Mouse (Mus musculus): ENCODE data around the gene Kif1b. TPM values are rescaled to one million over a fixed set of nuclear protein-coding genes. Genes with fewer than 3 reads are reported as not detected.

Kif1b gene
- total and polyA plus RNA-seq, 3 experiments: 10.0 to 27.6 (median 17.0) TPM

DNA sequence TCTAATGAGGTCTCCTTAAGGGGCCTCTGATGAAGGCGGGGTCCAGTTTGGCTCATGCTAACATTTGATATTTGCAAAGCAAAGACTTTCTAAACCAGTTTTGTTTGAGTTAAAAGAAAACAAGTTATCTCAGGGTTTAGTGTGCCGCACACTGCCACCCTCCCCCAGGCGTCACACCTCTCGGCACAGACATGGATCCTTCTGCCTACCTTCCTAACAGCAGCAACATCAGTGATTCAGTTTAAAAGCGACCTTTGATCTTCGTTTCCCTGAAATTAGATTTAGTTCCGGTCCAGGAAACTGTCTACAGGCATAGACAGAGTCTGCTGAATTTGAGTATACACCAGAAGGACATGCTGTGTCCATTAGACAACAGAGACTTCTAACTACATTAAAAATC, 129.2 kb downstream of the Kif1b start:
- Histone ChIP-seq H3K79me2 (replicated peaks; ENCODE audit: control insufficient read depth, extremely low read depth, insufficient read depth, poor library complexity, severe bottlenecking) (no peaks in the 10 kb centered on the region), H3K4me1 (ENCODE audit: control insufficient read depth in 1 of 2, insufficient read depth in 2 of 2) (peaks cover 0 to 3% of the 10 kb centered on the region in 2 experiments; a peak in 1 of 4 replicates), H3K27me3 (replicated peaks) (no peaks in the 10 kb centered on the region), H3K36me3 (replicated peaks in 1 of 2; ENCODE audit: control insufficient read depth in 1 of 2, insufficient read depth in 1 of 2, low read length in 1 of 2) (peaks cover 41 to 43% of the 10 kb centered on the region in 2 experiments), H3K27ac (ENCODE audit: insufficient read depth, low read depth) (no peak overlapping the region), H3K9ac (ENCODE audit: insufficient read depth, low read depth) (no peak overlapping the region), H3K4me2 (ENCODE audit: insufficient read depth, low read depth, poor library complexity, severe bottlenecking) (no peak overlapping the region), H3K9me3 (replicated peaks; ENCODE audit: low read length) (no peaks in the 10 kb centered on the region), H3K4me3 (replicated peaks in 1 of 3; ENCODE audit: low read depth in 2 of 3, low read length in 2 of 3, poor library complexity in 1 of 3) (no peak overlapping the region)
- no peak for TF ChIP-seq MAX (IDR thresholded peaks at IDR 0.05; ENCODE audit: low read length)
- TF ChIP-seq ETS1 (conservative IDR thresholded peaks at IDR 0.05; ENCODE audit: low read depth, low read length): no peak
- no peak for TF ChIP-seq USF1 (IDR thresholded peaks at IDR 0.05; ENCODE audit: low read depth, low read length)
- no peak for TF ChIP-seq BHLHE40 (IDR thresholded peaks at IDR 0.05; ENCODE audit: low read depth, low read length)
- TF ChIP-seq EP300 (IDR thresholded peaks at IDR 0.05; ENCODE audit: low read length): no peak
- TF ChIP-seq CHD1 (IDR thresholded peaks at IDR 0.05; ENCODE audit: low read depth, low read length): no peak
- TF ChIP-seq MEF2A (IDR thresholded peaks at IDR 0.05; ENCODE audit: borderline replicate concordance, low read depth, low read length): no peak
- TF ChIP-seq ELF1 (IDR thresholded peaks at IDR 0.05; ENCODE audit: low read depth, low read length): no peak
- TF ChIP-seq HCFC1 (IDR thresholded peaks at IDR 0.05; ENCODE audit: low read depth, low read length): no peak
- no peak for TF ChIP-seq CHD2 (IDR thresholded peaks at IDR 0.05; ENCODE audit: low read length)
- TF ChIP-seq TCF12 (IDR thresholded peaks at IDR 0.05; ENCODE audit: low read depth, low read length): no peak
- TF ChIP-seq USF2 (conservative IDR thresholded peaks at IDR 0.05; ENCODE audit: low read depth, low read length): no peak
- no peak for DNase-seq (ENCODE audit: extremely low read depth)
- dilution Hi-C loops (cut with MboI; ENCODE audit: extremely low pct_ligation_motif_present, extremely low pct_unique_long_range_greater_than_20kb, low sequenced_read_pairs) (no loop called here), in situ Hi-C loops (cut with MboI; ENCODE audit: low pct_ligation_motif_present, low pct_unique_long_range_greater_than_20kb, low sequenced_read_pairs) (no loop called here)

DNA sequence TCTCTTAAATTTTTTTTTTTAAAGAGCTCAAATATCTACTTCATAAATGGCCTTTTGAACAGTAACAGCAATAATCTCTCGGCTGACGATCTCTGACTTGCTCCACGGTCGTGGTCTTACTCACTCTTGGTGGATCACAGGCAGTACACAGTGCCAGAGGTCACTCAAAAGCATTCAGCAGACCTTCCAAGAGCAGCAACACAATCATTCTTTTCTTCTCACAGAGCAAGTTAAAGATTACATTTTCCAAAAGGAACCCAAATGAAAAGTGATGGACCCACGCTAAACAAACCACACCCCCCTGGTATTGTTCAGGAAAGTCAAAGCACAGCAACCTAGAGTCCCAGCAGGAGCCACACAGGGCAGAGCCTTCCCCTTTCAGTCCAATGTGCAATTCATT, 130.4 kb downstream of the Kif1b start:
- Histone ChIP-seq H3K27ac (ENCODE audit: insufficient read depth, low read depth) (no peak overlapping the region), H3K4me2 (ENCODE audit: insufficient read depth, low read depth, poor library complexity, severe bottlenecking) (no peak overlapping the region), H3K79me2 (replicated peaks; ENCODE audit: control insufficient read depth, extremely low read depth, insufficient read depth, poor library complexity, severe bottlenecking) (no peaks in the 10 kb centered on the region), H3K27me3 (replicated peaks) (no peaks in the 10 kb centered on the region), H3K4me1 (ENCODE audit: control insufficient read depth in 1 of 2, insufficient read depth in 2 of 2) (peaks cover 0 to 5% of the 10 kb centered on the region in 2 experiments; a peak in 2 of 4 replicates), H3K9ac (ENCODE audit: insufficient read depth, low read depth) (no peak overlapping the region), H3K9me3 (replicated peaks; ENCODE audit: low read length) (no peaks in the 10 kb centered on the region), H3K36me3 (replicated peaks in 1 of 2; ENCODE audit: control insufficient read depth in 1 of 2, insufficient read depth in 1 of 2, low read length in 1 of 2) (peaks cover 34 to 36% of the 10 kb centered on the region in 2 experiments), H3K4me3 (replicated peaks in 1 of 3; ENCODE audit: low read depth in 2 of 3, low read length in 2 of 3, poor library complexity in 1 of 3) (no peak overlapping the region)
- DNase-seq (ENCODE audit: extremely low read depth): no peak
- dilution Hi-C loops (cut with MboI; ENCODE audit: extremely low pct_ligation_motif_present, extremely low pct_unique_long_range_greater_than_20kb, low sequenced_read_pairs): no loop called here
- TF ChIP-seq UBTF (IDR thresholded peaks at IDR 0.05; ENCODE audit: low read depth, low read length) (no peak), MXI1 (IDR thresholded peaks at IDR 0.05; ENCODE audit: low read depth, low read length) (no peak), ETS1 (conservative IDR thresholded peaks at IDR 0.05; ENCODE audit: low read depth, low read length) (no peak), HCFC1 (IDR thresholded peaks at IDR 0.05; ENCODE audit: low read depth, low read length) (no peak), MAX (IDR thresholded peaks at IDR 0.05; ENCODE audit: low read length) (no peak), ZC3H11A (IDR thresholded peaks at IDR 0.05; ENCODE audit: low read depth, low read length) (no peak), NRF1 (IDR thresholded peaks at IDR 0.05; ENCODE audit: low read depth, low read length) (no peak), E2F4 (IDR thresholded peaks at IDR 0.05; ENCODE audit: insufficient replicate concordance, low read depth, low read length) (no peak), MAZ (IDR thresholded peaks at IDR 0.05; ENCODE audit: low read depth, low read length) (no peak), EP300 (IDR thresholded peaks at IDR 0.05; ENCODE audit: low read length) (no peak), JUN (IDR thresholded peaks at IDR 0.05; ENCODE audit: insufficient read depth, low read depth, low read length) (no peak), SMC3 (IDR thresholded peaks at IDR 0.05; ENCODE audit: low read depth, low read length) (no peak), NELFE (IDR thresholded peaks at IDR 0.05; ENCODE audit: low read depth, low read length) (no peak), ZKSCAN1 (IDR thresholded peaks at IDR 0.05; ENCODE audit: borderline replicate concordance, low read depth, low read length) (no peak), ELF1 (IDR thresholded peaks at IDR 0.05; ENCODE audit: low read depth, low read length) (no peak), SIN3A (IDR thresholded peaks at IDR 0.05; ENCODE audit: low read length) (no peak), USF1 (IDR thresholded peaks at IDR 0.05; ENCODE audit: low read depth, low read length) (no peak), RAD21 (IDR thresholded peaks at IDR 0.05; ENCODE audit: low read depth, low read length) (no peak), PAX5 (IDR thresholded peaks at IDR 0.05; ENCODE audit: low read length) (no peak)
- in situ Hi-C loops (cut with MboI; ENCODE audit: low pct_ligation_motif_present, low pct_unique_long_range_greater_than_20kb, low sequenced_read_pairs): no loop called here
